Mouse (Mus musculus): ENCODE data around the gene Gps1. TPM values are rescaled to one million over a fixed set of nuclear protein-coding genes. Genes with fewer than 3 reads are reported as not detected.
"Not testable (repeated sequence)": the region's sequence is repeated elsewhere in the genome, so short reads cannot be mapped to it uniquely, and the experiment has no call there.

The Gps1 gene
- polyA plus RNA-seq (2012) = 73.2 and 84.7 TPM in 2 replicates

DNA sequence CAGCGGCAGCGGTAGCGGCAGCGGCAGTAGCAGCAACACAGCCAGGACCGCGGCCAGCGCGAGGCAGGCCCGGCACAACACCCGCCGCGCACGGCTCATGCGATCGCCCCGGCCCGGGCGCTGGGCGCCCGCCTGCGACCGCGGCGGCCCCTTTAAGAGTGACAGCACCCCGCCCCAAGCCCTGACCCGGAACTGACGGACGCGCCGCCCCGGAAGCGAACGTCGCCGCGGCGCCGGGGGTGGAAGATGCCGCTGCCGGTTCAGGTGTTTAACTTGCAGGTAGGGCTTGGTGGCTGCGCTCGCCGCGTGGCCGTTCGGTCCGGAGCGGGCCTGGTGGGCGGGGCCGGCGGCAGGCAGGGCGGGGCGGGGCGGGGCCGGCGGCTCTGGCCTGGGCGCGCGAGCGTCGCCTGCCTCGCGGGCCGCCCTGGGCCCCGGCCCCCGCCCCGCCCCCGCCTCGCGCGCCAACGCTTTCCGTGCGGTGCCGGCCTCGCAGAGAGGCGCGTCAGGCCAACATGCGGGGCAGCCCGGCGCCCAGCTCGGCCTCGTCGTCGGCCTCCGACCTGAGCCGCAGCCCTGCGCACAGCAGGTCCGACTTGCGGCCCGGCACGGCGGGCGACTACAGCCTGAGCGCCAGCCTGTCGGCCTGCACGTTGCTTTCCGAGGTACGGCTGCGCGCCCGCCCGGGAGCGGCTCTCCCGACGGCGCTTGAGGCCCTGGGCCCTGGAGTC is at the start of gene Gps1, which contains the start of gene Rfng:
Gps1 (plus strand) TSS at position 209 of the 728 bp plus-strand sequence.
Rfng (minus strand) TSS at position 144 of the 728 bp plus-strand sequence.
- TF ChIP-seq GATA1 (IDR thresholded peaks at IDR 0.05; ENCODE audit: low read length) = no peak

GRCm38 (mm10) chr11:120736424-120736823 is 47.6 kb upstream of the Gps1 start:
- no peak for TF ChIP-seq GATA1 (IDR thresholded peaks at IDR 0.05; ENCODE audit: low read length)

GRCm38 (mm10) chr11:120740981-120741380 is 43.1 kb upstream of the Gps1 start:
- TF ChIP-seq GATA1 (IDR thresholded peaks at IDR 0.05; ENCODE audit: low read length) = no peak

DNA sequence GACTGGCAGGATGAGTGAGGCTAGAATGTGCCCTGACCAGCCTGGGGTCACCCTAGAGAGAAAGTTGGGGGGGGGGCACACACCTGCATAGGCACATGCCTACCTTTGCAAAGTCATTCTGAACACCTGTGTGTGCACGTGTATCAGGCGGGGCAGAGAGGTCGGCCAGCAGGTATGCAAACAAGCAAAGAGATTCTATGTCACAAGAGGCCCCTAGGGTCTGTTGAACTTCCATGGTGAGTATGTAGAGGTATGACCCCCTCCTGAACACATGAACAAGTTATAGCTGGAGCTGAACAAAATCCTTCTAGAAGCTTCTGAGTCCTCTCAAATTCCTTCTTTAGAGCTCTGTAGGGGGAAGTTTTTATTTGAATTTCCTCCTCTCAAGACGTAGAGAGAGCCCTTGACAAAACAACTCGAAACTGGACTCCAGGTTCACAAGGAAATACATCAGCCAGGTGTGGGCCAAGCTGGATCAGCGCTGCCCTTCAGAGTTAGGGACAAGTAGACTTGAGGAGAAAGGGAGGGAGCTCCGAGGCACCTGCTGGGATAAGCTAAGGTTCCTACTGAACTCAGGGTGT is 39.9 kb upstream of the Gps1 start:
- no peak for TF ChIP-seq GATA1 (IDR thresholded peaks at IDR 0.05; ENCODE audit: low read length)

GRCm38 (mm10) chr11:120747974-120748373 is 36.1 kb upstream of the Gps1 start:
- no peak for TF ChIP-seq GATA1 (IDR thresholded peaks at IDR 0.05; ENCODE audit: low read length)

- no peak for TF ChIP-seq GATA1 (IDR thresholded peaks at IDR 0.05; ENCODE audit: low read length)
Observed at GRCm38 (mm10) chr11:120749430-120749829, 34.6 kb upstream of the Gps1 start.

DNA sequence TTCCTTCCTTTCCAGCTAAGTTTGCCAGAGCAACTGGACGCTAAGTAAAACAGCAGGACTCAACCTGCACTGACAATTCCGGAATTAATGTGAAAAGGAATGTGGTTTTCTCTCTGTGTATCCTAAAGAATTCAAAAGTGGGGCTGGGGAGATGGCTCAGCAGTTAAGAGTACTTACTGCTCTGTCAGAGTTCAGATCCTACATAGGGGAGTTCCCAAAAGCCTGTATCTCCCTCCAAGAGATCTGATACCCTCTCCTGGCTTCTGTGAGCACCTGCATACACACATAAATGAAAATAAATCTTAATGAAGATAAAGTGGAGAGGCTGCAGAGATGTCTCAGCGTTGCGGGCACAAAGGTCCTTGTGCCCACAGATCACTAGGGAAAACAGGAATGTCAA is 32.5 kb upstream of the Gps1 start:
- no peak for TF ChIP-seq GATA1 (IDR thresholded peaks at IDR 0.05; ENCODE audit: low read length)

DNA sequence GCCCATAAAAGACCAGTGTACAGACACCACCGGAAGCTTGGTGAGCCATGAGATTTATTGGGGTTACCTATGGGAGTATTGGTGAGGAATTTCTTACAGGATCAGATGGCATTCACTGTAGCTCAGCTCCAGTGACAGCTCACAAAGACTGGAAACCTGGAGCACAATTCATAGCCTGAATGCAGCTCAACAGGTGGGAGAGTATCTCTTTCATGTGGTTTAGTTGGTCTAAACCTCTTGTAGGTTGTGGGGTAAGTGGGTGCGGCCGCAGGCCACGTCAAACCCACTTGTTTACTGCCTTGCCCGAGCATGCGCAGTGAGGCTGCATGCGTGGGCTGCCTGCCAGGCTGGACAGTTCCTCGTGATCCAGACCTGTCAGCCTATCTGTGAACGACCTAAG is 23.8 kb upstream of the Gps1 start:
- TF ChIP-seq GATA1 (IDR thresholded peaks at IDR 0.05; ENCODE audit: low read length) = no peak

- no peak for TF ChIP-seq GATA1 (IDR thresholded peaks at IDR 0.05; ENCODE audit: low read length)
Observed at GRCm38 (mm10) chr11:120761811-120762671, 22.0 kb upstream of the Gps1 start.

- not testable (repeated sequence) for TF ChIP-seq GATA1 (IDR thresholded peaks at IDR 0.05; ENCODE audit: low read length)
Observed at GRCm38 (mm10) chr11:120762672-120763041, 21.4 kb upstream of the Gps1 start, which contains the start of gene Hmga1b. Gene Hmga1b, plus strand, starts transcription at chr11:120762794.

DNA sequence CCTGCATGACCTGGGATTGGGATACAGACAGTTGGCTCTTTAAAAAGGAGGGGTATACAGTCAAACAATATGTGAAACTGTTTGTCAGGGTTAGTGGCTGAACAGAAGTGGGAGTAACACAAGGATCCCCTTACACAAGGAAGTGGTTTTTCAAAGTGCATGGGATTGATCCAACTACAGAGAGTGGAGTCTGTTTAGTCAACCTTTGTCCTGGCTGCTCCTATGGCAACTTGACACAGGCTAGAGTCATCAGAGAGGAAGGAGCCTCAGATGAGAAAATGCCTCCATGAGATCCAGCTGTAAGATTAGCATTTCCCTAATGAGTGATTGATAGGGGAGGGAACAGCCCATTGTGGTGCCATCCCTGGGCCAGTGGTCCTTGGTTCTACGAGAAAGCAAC is 15.9 kb upstream of the Gps1 start:
- TF ChIP-seq GATA1 (IDR thresholded peaks at IDR 0.05; ENCODE audit: low read length) = no peak

DNA sequence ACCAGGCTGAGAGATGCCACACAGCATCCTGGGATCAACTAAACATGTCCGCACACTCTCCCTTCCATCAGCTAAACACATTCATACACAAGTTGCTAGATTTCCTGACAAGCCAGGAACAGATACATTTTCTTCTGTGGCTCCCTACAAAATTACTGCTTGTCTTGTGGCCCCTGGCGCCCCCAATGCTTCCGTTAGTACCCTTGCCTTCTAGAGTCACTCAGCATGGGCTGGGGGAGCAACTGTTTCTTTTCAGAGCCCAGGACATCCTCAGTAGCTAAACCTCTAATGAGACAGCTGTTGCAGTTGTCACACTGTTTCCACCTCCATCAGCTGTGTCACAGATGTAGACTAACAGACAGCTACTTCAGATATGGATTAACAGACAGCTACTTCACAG is 11.3 kb upstream of the Gps1 start:
- no peak for TF ChIP-seq GATA1 (IDR thresholded peaks at IDR 0.05; ENCODE audit: low read length)

- TF ChIP-seq GATA1 (IDR thresholded peaks at IDR 0.05; ENCODE audit: low read length) = no peak
Observed at GRCm38 (mm10) chr11:120773463-120774190, 10.4 kb upstream of the Gps1 start.

- no peak for TF ChIP-seq GATA1 (IDR thresholded peaks at IDR 0.05; ENCODE audit: low read length)
Observed at GRCm38 (mm10) chr11:120775774-120776469, 8.2 kb upstream of the Gps1 start.

- TF ChIP-seq GATA1 (IDR thresholded peaks at IDR 0.05; ENCODE audit: low read length) = no peak
Observed at GRCm38 (mm10) chr11:120777123-120777522, 6.9 kb upstream of the Gps1 start.
